Mouse (Mus musculus): ENCODE results near the gene Pdzd2.
A peak's percentile ranks its signal among the peaks of the same experiment; 100 is the strongest.

Gene Pdzd2

GRCm38 (mm10) chr15:12425049-12425627, 314.6 kb downstream of the Pdzd2 start:
- DNase-seq, result no peak

- DNase-seq, result no peak
Observed at GRCm38 (mm10) chr15:12424187-12424586, 315.5 kb downstream of the Pdzd2 start.

GRCm38 (mm10) chr15:12420915-12421314, 318.8 kb downstream of the Pdzd2 start:
- DNase-seq, result no peak

GRCm38 (mm10) chr15:12420376-12420775, 319.3 kb downstream of the Pdzd2 start:
- DNase-seq, result no peak

GRCm38 (mm10) chr15:12419446-12419845, 320.3 kb downstream of the Pdzd2 start:
- no peak for DNase-seq

GRCm38 (mm10) chr15:12415536-12416200, 324.1 kb downstream of the Pdzd2 start:
- DNase-seq, result no peak

GRCm38 (mm10) chr15:12414696-12415095, 325.0 kb downstream of the Pdzd2 start:
- DNase-seq, result no peak

GRCm38 (mm10) chr15:12408205-12408604, 331.5 kb downstream of the Pdzd2 start:
- DNase-seq, result no peak

- DNase-seq, result no peak
Observed at GRCm38 (mm10) chr15:12405592-12405991, 334.1 kb downstream of the Pdzd2 start.

GRCm38 (mm10) chr15:12397032-12397431, 342.7 kb downstream of the Pdzd2 start:
- DNase-seq, result no peak

- no peak for DNase-seq
Observed at GRCm38 (mm10) chr15:12394758-12395157, 345.0 kb downstream of the Pdzd2 start.

- no peak for DNase-seq
Observed at GRCm38 (mm10) chr15:12388726-12389489, 350.8 kb downstream of the Pdzd2 start.

- DNase-seq, result no peak
Observed at GRCm38 (mm10) chr15:12384679-12385078, 355.0 kb downstream of the Pdzd2 start.

GRCm38 (mm10) chr15:12380548-12380947, 359.2 kb downstream of the Pdzd2 start:
- DNase-seq, result peak; percentile 77

- DNase-seq, result no peak
Observed at GRCm38 (mm10) chr15:12380057-12380456, 359.7 kb downstream of the Pdzd2 start.

- DNase-seq, result no peak
Observed at GRCm38 (mm10) chr15:12377800-12378199, 361.9 kb downstream of the Pdzd2 start.

- DNase-seq, result peak; percentile 15
Observed at GRCm38 (mm10) chr15:12376491-12377069, 363.1 kb downstream of the Pdzd2 start.

- peak; percentile 91 for DNase-seq
Observed at GRCm38 (mm10) chr15:12375641-12376311, 363.9 kb downstream of the Pdzd2 start.

GRCm38 (mm10) chr15:12374916-12375315, 364.8 kb downstream of the Pdzd2 start:
- DNase-seq, result no peak

- DNase-seq, result no peak
Observed at GRCm38 (mm10) chr15:12373918-12374317, 365.8 kb downstream of the Pdzd2 start.

- no peak for DNase-seq
Observed at GRCm38 (mm10) chr15:12373496-12373895, 366.2 kb downstream of the Pdzd2 start.

GRCm38 (mm10) chr15:12371183-12371582, 368.5 kb downstream of the Pdzd2 start:
- peak; percentile 75 for DNase-seq

GRCm38 (mm10) chr15:12370096-12370495, 369.6 kb downstream of the Pdzd2 start:
- DNase-seq, result no peak

Data from thymus, postnatal 25 days (tissue).